ENCODE assay signal across 8 mouse cellular contexts in genomic region chr13:95973368-95973958, GRCm38 (mm10).
DNase-seq lines count a peak whose midpoint lies in the region; ATAC-seq and TF ChIP-seq lines count a peak whose summit lies in the region.

No protein-coding gene starts in this region.

- no peaks in the 10 kb centered on the region for H3K9me3 ChIP-seq in embryonic facial prominence, embryonic 13.5 days
- H3K9me3 ChIP-seq in liver, embryonic 15.5 days (replicated peaks), result no peaks in the 10 kb centered on the region
- H3K9me3 ChIP-seq in neural tube, embryonic 12.5 days, result no peaks in the 10 kb centered on the region

- H3K27ac ChIP-seq in embryonic facial prominence, embryonic 13.5 days, result no peak overlapping the region
- H3K27ac ChIP-seq in liver, embryonic 15.5 days (replicated peaks), result no peak overlapping the region
- no peak overlapping the region for H3K27ac ChIP-seq in neural tube, embryonic 12.5 days
- no peak overlapping the region for H3K27ac ChIP-seq in testis, adult 2 months (ENCODE audit: control insufficient read depth, insufficient read depth, low read depth, low read length)

- H3K36me3 ChIP-seq in embryonic facial prominence, embryonic 13.5 days, result no peaks in the 10 kb centered on the region
- H3K36me3 ChIP-seq in liver, embryonic 15.5 days (replicated peaks), result no peaks in the 10 kb centered on the region
- H3K36me3 ChIP-seq in neural tube, embryonic 12.5 days, result no peaks in the 10 kb centered on the region
- no peaks in the 10 kb centered on the region for H3K36me3 ChIP-seq in testis, adult 2 months (ENCODE audit: control insufficient read depth, insufficient read depth, low read length)

- ATAC-seq in embryonic facial prominence, embryonic 13.5 days (ENCODE audit: insufficient number of reproducible peaks, insufficient read depth, low FRiP score, low TSS enrichment, low read depth), result 0 out of 2 replicates have a peak, but pooled peaks have one; percentile 56
- peak; percentile 40 for ATAC-seq in liver, embryonic 15.5 days (ENCODE audit: insufficient read depth)
- ATAC-seq in neural tube, embryonic 12.5 days (ENCODE audit: low FRiP score, low read depth), result peak; percentile 70

- no peaks in the 10 kb centered on the region; the same call in 1 of the 2 replicates for H3K27me3 ChIP-seq in embryonic facial prominence, embryonic 13.5 days
- H3K27me3 ChIP-seq in liver, embryonic 15.5 days, result peaks cover 9% of the 10 kb centered on the region; the same call in 1 of the 2 replicates
- H3K27me3 ChIP-seq in neural tube, embryonic 12.5 days (replicated peaks), result no peaks in the 10 kb centered on the region
- no peaks in the 10 kb centered on the region for H3K27me3 ChIP-seq in testis, adult 2 months (ENCODE audit: control insufficient read depth, insufficient read depth, low read length)

- peak; percentile 20 for DNase-seq in A20 (ENCODE audit: low read depth, low spot score)
- peak; percentile 87 for DNase-seq in adrenal gland, postnatal 10 days
- peak; percentile 61 for DNase-seq in heart, adult 8-10 months (ENCODE audit: low spot score)
- peak; percentile 69 to 83 for DNase-seq in kidney, adult 8-10 months

- no peak overlapping the region for H3K4me3 ChIP-seq in embryonic facial prominence, embryonic 13.5 days
- H3K4me3 ChIP-seq in liver, embryonic 15.5 days (replicated peaks), result no peak overlapping the region
- H3K4me3 ChIP-seq in neural tube, embryonic 12.5 days, result no peak overlapping the region
- no peak overlapping the region for H3K4me3 ChIP-seq in testis, adult 2 months (ENCODE audit: control insufficient read depth, low read depth, low read length)

- 55% methylated on average over 11 of the region's 11 CpGs for WGBS in embryonic facial prominence, embryonic 13.5 days
- WGBS in liver, embryonic 15.5 days (ENCODE audit: insufficient replicate concordance), result 46% methylated on average over 11 of the region's 11 CpGs
- WGBS in neural tube, embryonic 12.5 days, result 58% methylated on average over 11 of the region's 11 CpGs

- H3K9ac ChIP-seq in embryonic facial prominence, embryonic 13.5 days, result no peak overlapping the region
- no peak overlapping the region for H3K9ac ChIP-seq in liver, embryonic 15.5 days
- H3K9ac ChIP-seq in neural tube, embryonic 12.5 days, result no peak overlapping the region

- peaks cover 4% of the 10 kb centered on the region; the same call in 1 of the 2 replicates for H3K4me1 ChIP-seq in embryonic facial prominence, embryonic 13.5 days
- H3K4me1 ChIP-seq in liver, embryonic 15.5 days (replicated peaks), result peaks cover 7% of the 10 kb centered on the region
- H3K4me1 ChIP-seq in neural tube, embryonic 12.5 days, result no peaks in the 10 kb centered on the region
- H3K4me1 ChIP-seq in testis, adult 2 months (ENCODE audit: control insufficient read depth, insufficient read depth, low read length), result no peaks in the 10 kb centered on the region

- no peak overlapping the region for H3K4me2 ChIP-seq in embryonic facial prominence, embryonic 13.5 days
- H3K4me2 ChIP-seq in liver, embryonic 15.5 days, result no peak overlapping the region
- no peak overlapping the region for H3K4me2 ChIP-seq in neural tube, embryonic 12.5 days (replicated peaks)

- TF ChIP-seq POLR2A in testis, adult 2 months (IDR thresholded peaks at IDR 0.05; ENCODE audit: control insufficient read depth, low read depth, low read length), result no peak

- peak; percentile 84; the same call in 1 of the 2 replicates for TF ChIP-seq CTCF in testis, adult 2 months (IDR thresholded peaks at IDR 0.05; ENCODE audit: control insufficient read depth, insufficient read depth, insufficient replicate concordance, low read depth, low read length)

Comparison
In these comparisons a context has a peak if more than half of its experiments do, and no peak if none do; other contexts are left out.
1. DNase-seq: peak in every context shown above with its lines; median percentile 87 in adrenal gland, postnatal 10 days; 76 in kidney, adult 8-10 months; 61 in heart, adult 8-10 months; 20 in A20.